Mouse (Mus musculus) adrenal gland, postnatal 14 days (tissue): ENCODE measurements around the gene Zgpat. TPM values are rescaled to one million over a fixed set of nuclear protein-coding genes. Genes with fewer than 3 reads are reported as not detected.
A peak's percentile ranks its signal among the peaks of the same experiment; 100 is the strongest.

Experiments used
- DNase-seq: peaks from one replicate; pipeline ENCODE4 v3.0.0; 2021; ENCODE audit warnings: mixed read lengths
- total RNA-seq: library from RNA; stranded (reverse); gene quantifications from 2 replicates; pipeline ENCODE4 v1.2.3, GENCODE M21; 2021

The Zgpat gene
- total RNA-seq, 1 experiment from 2014 or later: 35.3 TPM

- DNase-seq: peak; percentile 78
Measured at GRCm38 (mm10) chr2:181384919-181385391, 20.2 kb downstream of the Zgpat start.

DNA sequence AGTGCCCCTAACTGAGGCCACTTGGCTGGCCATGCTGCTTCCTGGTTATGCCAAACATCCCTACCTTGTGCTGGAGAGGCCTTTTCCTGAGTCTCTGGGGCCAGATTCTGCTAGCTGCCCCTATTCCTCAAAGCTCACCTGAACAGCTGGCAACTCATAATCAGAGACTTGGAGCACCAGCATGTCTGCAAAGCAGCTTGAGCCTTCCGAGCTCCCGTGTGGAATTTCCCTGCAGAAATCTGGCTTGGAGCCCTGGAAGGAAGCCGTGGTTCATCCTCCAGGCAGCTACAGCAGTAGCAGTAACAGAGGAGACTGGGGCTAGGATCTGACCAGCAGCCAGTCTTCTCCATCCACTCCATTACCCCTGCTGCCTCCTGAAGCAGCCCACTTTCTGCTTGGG lies 21.2 kb downstream of the Zgpat start:
- DNase-seq: peak; percentile 73

DNA sequence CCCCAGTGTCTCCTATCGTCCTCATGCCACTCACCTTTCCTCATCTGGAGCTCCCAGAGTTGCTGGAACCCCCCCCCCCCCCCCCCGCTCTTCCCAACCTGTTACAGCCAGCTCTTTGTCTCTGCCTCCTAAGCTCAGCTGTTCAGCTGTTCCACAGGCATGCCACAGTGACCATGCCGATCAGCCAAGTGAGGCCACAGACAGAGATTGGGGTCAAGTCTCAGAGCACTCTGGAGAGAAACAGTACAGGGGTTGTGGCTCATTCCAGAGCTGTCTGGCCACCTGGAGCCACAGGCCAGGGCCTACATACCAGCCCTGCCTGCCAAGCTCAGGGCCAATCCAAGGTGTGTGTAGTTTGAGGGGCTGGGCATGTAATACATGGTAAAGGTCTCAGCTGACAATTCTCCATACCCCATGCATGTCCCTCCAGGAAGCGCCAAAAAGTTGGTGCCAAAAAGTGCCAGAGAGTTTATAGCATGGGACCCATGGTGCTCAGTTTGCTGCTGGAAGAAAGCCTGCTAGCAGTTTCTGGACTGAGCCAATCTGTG lies 22.0 kb downstream of the Zgpat start:
- DNase-seq: no peak

DNA sequence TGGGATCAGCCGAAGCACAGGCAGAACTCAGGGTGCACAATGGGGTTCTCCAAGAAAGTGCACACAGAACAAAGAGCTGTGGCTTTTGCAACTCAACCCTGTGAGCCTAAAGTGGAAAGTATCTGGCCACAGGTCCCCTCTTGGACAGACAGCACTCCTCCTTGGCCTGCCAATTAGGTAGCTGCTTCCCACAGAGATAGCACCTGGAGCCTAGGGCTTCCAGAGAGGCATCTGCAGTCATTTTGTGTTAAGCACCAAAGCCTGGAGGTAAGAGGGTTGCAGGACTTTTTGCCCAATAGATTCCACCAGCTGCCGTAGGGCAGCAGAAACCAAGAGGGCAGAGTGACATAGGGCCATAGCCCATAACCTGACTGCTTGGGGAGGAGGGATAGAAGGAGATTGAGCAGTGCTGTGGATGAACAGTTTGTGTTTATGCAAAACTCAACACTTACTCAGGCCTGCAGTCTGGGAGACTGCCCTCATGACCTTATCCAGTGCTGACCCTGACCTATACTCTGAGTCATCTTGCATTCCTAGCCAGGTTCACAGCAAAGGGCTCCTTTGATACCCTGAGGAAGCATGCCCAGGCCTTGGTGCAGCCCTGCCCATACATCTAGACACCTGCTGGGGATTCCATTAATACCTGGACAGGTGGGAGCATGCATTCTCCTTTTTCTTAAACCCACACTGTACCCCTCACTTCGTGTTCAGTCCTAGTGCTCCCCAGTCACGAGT lies 25.6 kb downstream of the Zgpat start:
- DNase-seq: peak; percentile 44

- DNase-seq: no peak
Measured at GRCm38 (mm10) chr2:181391022-181391421, 26.3 kb downstream of the Zgpat start.

DNA sequence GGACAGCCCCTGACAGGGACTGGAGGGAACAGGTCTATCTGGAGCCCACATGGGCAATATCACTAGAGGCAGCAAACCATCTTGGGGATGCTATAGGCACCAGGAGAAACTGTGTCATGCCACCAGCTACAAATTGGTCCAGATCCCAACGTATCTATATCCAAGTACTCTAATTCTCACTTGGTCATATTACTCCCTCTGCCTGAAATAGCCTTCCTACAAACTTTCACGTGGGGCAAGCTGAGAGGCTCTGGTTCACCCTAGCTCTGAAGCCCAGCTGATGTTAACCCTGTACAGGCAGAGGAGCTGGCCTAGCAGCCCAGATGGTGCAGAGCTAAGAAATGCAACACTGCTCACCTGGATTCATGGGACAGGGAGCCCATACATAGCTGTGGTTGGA lies 26.8 kb downstream of the Zgpat start:
- DNase-seq: no peak

DNA sequence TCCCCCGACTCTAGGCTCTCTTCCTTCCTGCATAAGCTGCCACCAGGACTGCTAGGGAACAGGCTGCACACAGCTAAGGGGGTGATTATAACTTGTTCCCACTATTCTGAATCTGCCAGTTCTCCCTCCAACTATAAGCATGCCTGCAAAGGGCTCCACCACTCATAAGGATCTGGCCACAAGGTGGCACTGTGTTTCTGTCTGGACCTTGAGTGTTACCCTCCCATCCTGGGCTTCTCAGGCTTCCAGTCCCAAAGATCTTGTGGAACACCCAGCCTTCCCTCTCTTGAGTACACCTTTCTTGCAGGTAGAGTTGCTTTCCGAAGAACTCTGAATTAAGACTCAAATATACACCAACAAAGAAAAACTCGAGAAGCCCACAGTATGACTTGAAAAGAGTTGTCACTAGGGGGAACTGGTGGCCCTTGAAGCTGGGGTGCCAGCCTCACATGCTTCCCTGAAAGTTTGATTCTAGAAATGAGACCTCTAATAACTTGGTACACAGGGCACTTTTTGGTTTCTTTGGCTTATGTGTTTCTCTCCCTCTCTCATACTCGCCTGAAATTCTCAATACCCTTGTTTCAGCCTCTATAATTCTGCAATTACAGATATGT lies 28.0 kb downstream of the Zgpat start:
- peak; percentile 93 for DNase-seq

DNA sequence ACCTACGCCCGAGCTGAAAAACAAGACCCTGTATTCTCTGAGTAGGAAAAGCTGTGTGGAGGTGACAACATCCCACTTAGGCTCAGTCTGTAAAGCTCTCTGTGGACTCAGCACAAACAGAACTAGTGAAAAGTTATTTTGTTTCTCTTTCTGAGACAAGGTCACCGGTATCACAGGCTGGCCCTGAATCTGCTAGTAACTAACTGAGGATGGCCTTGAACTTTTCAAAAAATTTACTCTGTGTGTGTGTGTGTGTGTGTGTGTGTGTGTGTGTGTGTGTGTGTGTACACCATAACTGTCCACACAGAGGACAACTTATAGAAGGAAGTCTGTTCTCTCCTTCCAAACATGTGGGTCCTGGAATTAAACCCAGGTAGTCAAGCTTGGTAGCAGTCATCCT lies 29.4 kb downstream of the Zgpat start:
- peak; percentile 52 for DNase-seq

GRCm38 (mm10) chr2:181397207-181397761 lies 32.6 kb downstream of the Zgpat start:
- peak; percentile 36 for DNase-seq

GRCm38 (mm10) chr2:181401497-181401896 lies 36.8 kb downstream of the Zgpat start:
- DNase-seq: no peak

DNA sequence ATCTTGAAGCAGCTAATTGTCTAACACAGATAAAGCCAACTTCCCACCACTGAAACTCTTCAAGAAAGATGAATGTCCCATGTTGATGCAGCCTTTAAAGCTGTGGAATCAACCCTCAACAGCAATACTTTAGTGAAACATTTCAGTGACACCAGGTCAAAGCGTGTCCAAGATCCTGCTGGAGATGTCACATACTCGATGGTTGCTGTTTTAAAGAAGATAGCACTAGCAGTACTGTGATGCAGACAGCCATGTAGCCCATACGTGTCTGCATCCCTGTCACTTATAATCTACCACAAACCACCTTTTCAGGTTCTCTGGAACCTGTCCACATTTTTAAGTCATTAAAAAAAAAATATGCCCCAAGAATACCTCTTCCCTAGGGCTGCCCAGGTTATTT lies 39.0 kb downstream of the Zgpat start:
- DNase-seq: no peak

- no peak for DNase-seq
Measured at GRCm38 (mm10) chr2:181409643-181410042, 44.9 kb downstream of the Zgpat start.

DNA sequence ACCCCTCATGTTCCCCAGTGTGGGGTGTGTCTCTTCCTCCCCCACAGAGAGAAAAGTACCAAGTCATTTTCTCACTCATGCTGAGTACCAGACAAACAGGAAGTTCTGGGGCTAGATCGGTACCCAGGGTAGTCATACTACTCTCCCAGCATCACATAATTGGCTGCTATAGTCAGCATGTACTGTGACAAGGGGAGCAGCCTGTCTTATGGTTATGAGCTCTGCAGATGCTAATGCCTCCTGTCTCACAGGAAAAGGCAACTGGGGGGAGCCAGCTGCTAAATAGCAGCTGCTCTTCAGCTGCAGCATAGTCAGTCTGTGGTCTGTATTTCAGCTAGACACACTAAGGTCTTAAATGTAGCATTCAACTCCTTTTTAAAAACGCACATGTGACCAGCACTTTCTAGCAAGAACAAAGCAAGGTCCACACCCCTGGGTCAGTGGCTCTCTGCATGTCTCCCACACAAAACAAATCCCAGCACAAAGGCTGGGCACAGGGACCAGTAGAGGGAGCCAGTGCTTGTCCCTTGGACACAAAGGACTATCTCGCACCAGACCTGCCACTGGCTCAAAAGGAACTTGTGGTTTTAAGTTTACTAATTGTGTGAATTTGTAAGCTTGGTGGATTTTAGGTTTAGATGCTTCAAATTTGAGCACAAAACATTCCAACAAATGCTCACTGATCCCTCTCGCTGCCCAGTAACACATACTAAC lies 46.2 kb downstream of the Zgpat start:
- DNase-seq: peak; percentile 81

- DNase-seq: no peak
Measured at GRCm38 (mm10) chr2:181413141-181413540, 48.4 kb downstream of the Zgpat start.

DNA sequence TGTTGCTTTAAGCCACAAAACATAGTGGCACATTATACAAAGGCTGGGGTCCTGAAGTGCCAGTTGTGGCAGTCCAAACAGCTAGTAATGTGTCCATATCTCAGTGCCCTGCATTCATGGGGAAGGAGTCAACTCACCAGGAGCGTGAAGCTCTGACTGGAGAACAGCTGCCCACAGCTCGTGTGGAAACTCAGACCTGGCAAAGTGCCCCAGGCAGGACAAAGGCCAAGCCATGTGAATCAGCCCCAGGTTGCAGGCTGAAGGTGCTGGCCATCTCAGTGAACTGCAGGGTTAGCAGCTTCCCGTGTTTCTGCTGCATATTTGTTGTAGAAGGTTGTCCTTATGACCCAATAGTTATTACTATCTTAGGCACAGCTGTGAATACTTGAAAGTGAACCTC lies 51.2 kb downstream of the Zgpat start:
- peak; percentile 90 for DNase-seq

DNA sequence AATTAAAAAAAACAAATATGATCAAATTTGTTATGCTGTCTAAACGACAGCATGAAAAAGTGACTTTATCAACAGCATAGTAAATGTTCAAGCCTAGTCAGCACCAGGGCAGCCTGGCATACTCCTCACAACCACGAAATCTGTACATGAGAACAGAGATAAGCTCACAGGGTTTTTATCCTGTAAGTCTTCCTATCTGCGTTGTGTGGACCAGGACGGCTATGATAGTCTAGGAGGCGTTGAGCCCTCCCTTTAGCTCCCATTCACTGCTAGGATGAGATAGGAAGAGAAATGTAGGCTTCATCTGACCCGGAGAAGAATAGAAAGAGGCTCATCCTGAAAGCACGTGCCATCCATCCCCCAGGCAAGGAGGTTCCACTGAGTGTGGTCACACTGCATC lies 54.6 kb downstream of the Zgpat start:
- DNase-seq: no peak

DNA sequence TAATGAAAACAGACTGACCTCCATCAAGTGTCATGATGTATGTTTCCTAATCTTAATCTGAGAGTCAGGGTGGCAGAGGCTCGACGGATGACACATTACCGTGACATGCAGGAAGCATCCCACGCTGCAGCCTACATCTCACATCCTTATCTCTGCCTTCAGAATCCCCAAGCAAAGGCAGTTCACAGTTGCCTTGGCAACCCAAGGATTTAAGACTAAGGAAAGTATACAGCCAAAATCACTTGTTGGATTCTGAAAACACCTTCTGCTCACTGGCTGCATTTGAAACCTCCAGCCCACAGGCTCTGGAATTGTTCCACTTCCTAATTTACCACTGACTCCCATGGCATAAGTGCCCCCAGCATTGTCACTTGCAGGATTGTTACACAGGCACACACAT lies 55.7 kb downstream of the Zgpat start:
- no peak for DNase-seq

GRCm38 (mm10) chr2:181420903-181421638 lies 56.3 kb downstream of the Zgpat start:
- DNase-seq: no peak

DNA sequence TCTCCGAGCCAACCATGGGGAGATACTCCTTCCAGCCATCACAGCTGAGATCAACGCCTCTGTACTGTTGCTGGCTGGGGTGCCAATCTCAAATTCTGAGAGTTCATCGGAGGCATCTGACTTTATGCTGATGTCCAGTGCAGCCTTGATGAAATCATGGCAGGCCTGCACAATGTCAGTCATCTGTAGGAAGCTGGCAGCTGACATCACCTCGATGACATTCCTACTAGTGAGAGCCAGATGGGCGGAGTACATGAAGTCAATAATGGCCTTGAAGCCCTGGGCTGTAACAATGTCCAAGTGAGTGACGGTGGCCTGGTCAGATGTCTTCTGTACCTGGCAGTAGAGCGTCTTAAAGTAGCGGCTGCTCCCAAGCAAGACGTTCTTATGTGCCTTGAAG lies 59.1 kb downstream of the Zgpat start:
- peak; percentile 13 for DNase-seq
